Mouse (Mus musculus) embryonic facial prominence, embryonic 12.5 days (tissue): Measurements from ENCODE around the gene Btbd35f12. TPM values are rescaled to one million over a fixed set of nuclear protein-coding genes. Genes with fewer than 3 reads are reported as not detected.
"Not testable (repeated sequence)": the region's sequence is repeated elsewhere in the genome, so short reads cannot be mapped to it uniquely, and the experiment has no call there.

Experiments
- ATAC-seq: fragments of 200-750 bp; cut with Nextera tagmentation; 2 replicates; pipeline ENCODE4 v1.8.0; 2017; ENCODE audit not compliant: insufficient number of reproducible peaks, insufficient read depth, low FRiP score, low TSS enrichment
- H3K27ac ChIP-seq: fragments of 300-500 bp; sonication (generic); 2 replicates; pipeline ENCODE4 v1.5.1; 2016; ENCODE audit warnings: mild to moderate bottlenecking
- H3K27me3 ChIP-seq: fragments of 300-500 bp; sonication (generic); 2 replicates; pipeline ENCODE4 v1.6.1; 2016; ENCODE audit warnings: mild to moderate bottlenecking, moderate library complexity
- H3K36me3 ChIP-seq: fragments of 300-500 bp; sonication (generic); 2 replicates; pipeline ENCODE4 v1.6.1; 2016; ENCODE audit warnings: mild to moderate bottlenecking
- H3K4me1 ChIP-seq: fragments of 300-500 bp; sonication (generic); 2 replicates; pipeline ENCODE4 v1.6.1; 2016
- H3K4me2 ChIP-seq: fragments of 300-500 bp; sonication (generic); replicated peaks from 2 replicates; pipeline ENCODE4 v1.6.1; 2016; ENCODE audit warnings: mild to moderate bottlenecking, moderate library complexity
- H3K4me3 ChIP-seq: fragments of 300-500 bp; sonication (generic); 2 replicates; pipeline ENCODE4 v1.5.1; 2016; ENCODE audit warnings: mild to moderate bottlenecking
- H3K9ac ChIP-seq: fragments of 300-500 bp; sonication (generic); 2 replicates; pipeline ENCODE4 v1.6.1; 2016; ENCODE audit warnings: mild to moderate bottlenecking, moderate library complexity
- H3K9me3 ChIP-seq: fragments of 300-500 bp; sonication (generic); 2 replicates; pipeline ENCODE4 v1.6.1; 2016; ENCODE audit warnings: mild to moderate bottlenecking, moderate library complexity
- WGBS: fragments of 180-500 bp; shearing (Covaris S2); methylation state at CpG from one replicate; pipeline ENCODE4 v1.1.7; 2016; 5-methylcytosine and 5-hydroxymethylcytosine counted together
- polyA plus RNA-seq: library from polyadenylated mRNA; unstranded; fragments of >200 nt; fragmentation: Nextera tagmentation; extraction: Ambion mirVana; gene quantifications from 2 replicates; pipeline ENCODE4 v1.2.1, GENCODE M21; 2016

The Btbd35f12 gene
- polyA plus RNA-seq = not detected in 2 replicates

DNA sequence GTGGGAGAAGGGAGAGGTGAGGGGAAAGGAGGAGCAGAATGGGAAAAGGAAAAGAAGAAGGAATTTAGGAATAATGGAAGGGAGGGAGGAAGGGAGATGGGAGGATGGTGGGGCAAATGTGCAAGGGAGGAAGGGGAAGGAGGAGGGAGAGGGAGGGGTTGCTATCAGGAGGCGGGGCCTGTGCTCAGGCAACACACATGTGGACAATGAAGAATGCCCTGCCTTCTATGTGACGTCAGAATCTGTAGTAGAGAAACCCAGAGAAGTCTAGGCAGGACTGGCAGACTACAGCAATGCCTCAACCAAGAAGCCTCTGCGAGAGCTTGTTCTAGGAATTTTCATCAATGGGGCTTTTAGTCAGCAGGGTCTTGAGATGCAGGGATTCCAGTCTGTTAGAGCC is at the start of gene Btbd35f12:
Gene Btbd35f12 (plus strand): TSS at position 301 of the 400 bp plus-strand sequence.
- H3K27ac ChIP-seq, H3K4me2 ChIP-seq, H3K9ac ChIP-seq, H3K36me3 ChIP-seq, H3K4me3 ChIP-seq, H3K9me3 ChIP-seq, ATAC-seq, H3K27me3 ChIP-seq, H3K4me1 ChIP-seq: not testable (repeated sequence)
- no CpG with 5 or more reads among the region's 3 CpGs for WGBS

DNA sequence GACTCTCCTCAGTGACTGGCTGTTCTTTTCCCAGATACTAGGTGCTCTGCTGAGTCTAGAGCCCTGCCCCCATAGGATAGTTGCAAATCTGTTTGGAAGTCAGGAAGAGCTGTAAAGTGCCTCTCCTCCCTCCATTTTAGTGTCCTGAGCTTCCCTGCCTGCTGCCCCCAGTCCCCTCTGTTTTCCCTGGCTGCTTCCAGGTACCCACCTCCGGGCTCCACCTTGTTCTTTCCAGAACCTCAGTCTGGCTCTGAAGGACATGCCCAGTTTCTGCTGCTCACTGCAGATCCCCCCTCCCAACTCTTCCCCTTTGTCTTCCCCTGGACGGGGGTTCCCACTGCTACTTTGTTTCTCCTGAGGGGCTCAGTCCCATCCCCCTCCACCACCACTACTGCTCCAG is 40.1 kb downstream of the Btbd35f12 start:
- ATAC-seq, H3K36me3 ChIP-seq: not testable (repeated sequence)
- WGBS = 83% methylated on average over 2 of the region's 2 CpGs

More for the DNA sequence above, 40.1 kb downstream of the Btbd35f12 start:
- not testable (repeated sequence) for H3K4me1 ChIP-seq, H3K27me3 ChIP-seq, H3K9me3 ChIP-seq, H3K4me2 ChIP-seq, H3K9ac ChIP-seq, H3K4me3 ChIP-seq, H3K27ac ChIP-seq

Other genes with a start within 250 kb of the Btbd35f12 start
- gene Spin2-ps6, start 78.5 kb upstream of the Btbd35f12 start, polyA plus RNA-seq = not detected in 2 replicates